Mouse (Mus musculus): ENCODE measurements around the gene Cbx5. TPM values are rescaled to one million over a fixed set of nuclear protein-coding genes. Genes with fewer than 3 reads are reported as not detected.
"Not testable (repeated sequence)": the region's sequence is repeated elsewhere in the genome, so short reads cannot be mapped to it uniquely, and the experiment has no call there.

Gene Cbx5
- polyA plus RNA-seq, 1 experiment from 2014 or later: 70.4 TPM

DNA sequence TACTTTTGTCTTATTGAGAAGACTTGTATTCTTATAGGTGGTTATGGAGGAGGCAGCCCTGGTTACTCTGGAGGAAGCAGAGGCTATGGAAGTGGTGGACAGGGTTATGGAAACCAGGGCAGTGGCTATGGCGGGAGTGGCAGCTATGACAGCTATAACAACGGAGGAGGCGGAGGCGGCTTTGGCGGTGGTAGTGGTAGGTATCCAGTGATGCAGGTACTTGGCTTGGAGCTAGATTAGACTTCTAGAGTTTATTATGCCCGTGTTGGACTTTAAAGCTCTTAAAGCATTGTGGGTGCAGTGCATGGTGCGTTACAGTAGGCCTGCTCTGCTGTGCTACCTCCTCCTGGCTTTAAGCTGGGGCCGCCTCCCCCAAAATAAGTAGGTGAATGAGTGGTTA lies 3.3 kb upstream of the Cbx5 start:
- Histone ChIP-seq H3K36me3 (ENCODE audit: control insufficient read depth, insufficient read depth, low read length) (peaks cover 15% of the 10 kb centered on the region), H3K27ac (ENCODE audit: low read length) (no peak overlapping the region), H3K4me1 (ENCODE audit: control insufficient read depth, insufficient read depth, low read length) (peaks cover 19% of the 10 kb centered on the region), H3K4me3 (ENCODE audit: low read length) (peak overlapping the region; percentile 74), H3K9me3 (ENCODE audit: control insufficient read depth, low read length) (no peaks in the 10 kb centered on the region), H3K27me3 (replicated peaks; ENCODE audit: control insufficient read depth, insufficient read depth, low read length) (no peaks in the 10 kb centered on the region), H3K4me2 (ENCODE audit: low read depth, low read length) (peak overlapping the region; percentile 73), H3K9ac (ENCODE audit: low read depth, low read length) (peak overlapping the region; percentile 49; the same call in 1 of the 2 replicates)
- WGBS: 50% methylated on average over 8 of the region's 8 CpGs
- ATAC-seq: no peak

DNA sequence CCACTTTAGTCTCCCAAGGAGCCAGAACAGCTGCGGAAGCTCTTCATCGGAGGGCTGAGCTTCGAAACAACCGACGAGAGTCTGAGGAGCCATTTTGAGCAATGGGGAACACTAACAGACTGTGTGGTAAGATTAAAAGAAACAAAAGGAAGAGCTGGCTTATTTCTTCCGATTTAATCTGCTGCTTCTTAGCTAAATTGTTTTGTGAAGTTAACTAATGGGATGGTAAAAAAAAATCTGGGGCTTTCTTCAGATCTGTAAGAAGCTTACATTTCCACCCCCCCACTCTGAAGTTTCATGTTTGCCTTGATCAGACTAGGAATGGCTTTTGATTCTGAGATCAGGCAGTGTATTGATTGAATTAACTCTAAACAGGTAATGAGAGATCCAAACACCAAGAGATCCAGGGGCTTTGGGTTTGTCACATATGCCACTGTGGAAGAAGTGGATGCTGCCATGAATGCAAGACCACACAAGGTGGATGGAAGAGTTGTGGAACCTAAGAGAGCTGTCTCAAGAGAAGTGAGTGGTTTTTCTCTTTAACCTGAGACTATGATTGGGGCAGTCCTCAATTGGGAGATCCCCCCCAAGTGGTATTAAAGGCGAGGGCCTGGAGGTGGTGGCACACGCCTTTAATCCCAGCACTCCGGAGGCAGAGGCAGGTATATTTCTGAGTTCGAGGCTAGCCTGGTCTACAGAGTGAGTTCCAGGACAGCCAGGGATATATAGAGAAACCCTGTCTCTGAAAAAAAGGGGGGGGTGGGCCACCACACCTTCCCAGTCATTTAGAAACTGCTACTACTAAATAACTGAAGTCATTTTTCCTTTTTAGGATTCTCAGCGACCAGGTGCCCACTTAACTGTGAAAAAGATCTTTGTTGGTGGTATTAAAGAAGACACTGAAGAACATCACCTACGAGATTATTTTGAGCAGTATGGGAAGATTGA lies 1.7 kb upstream of the Cbx5 start:
- 10% methylated on average over 12 of the region's 12 CpGs for WGBS
- Histone ChIP-seq H3K36me3 (ENCODE audit: control insufficient read depth, insufficient read depth, low read length) (peaks cover 10% of the 10 kb centered on the region), H3K4me1 (ENCODE audit: control insufficient read depth, insufficient read depth, low read length) (peaks cover 19% of the 10 kb centered on the region), H3K4me2 (ENCODE audit: low read depth, low read length) (peak overlapping the region; percentile 73), H3K9ac (ENCODE audit: low read depth, low read length) (peak overlapping the region; percentile 74), H3K27ac (ENCODE audit: low read length) (peak overlapping the region; percentile 87), H3K4me3 (ENCODE audit: low read length) (peak overlapping the region; percentile 74)
- H3K27me3 ChIP-seq (replicated peaks; ENCODE audit: control insufficient read depth, insufficient read depth, low read length); H3K9me3 ChIP-seq (ENCODE audit: control insufficient read depth, low read length); ATAC-seq: not testable (repeated sequence)

DNA sequence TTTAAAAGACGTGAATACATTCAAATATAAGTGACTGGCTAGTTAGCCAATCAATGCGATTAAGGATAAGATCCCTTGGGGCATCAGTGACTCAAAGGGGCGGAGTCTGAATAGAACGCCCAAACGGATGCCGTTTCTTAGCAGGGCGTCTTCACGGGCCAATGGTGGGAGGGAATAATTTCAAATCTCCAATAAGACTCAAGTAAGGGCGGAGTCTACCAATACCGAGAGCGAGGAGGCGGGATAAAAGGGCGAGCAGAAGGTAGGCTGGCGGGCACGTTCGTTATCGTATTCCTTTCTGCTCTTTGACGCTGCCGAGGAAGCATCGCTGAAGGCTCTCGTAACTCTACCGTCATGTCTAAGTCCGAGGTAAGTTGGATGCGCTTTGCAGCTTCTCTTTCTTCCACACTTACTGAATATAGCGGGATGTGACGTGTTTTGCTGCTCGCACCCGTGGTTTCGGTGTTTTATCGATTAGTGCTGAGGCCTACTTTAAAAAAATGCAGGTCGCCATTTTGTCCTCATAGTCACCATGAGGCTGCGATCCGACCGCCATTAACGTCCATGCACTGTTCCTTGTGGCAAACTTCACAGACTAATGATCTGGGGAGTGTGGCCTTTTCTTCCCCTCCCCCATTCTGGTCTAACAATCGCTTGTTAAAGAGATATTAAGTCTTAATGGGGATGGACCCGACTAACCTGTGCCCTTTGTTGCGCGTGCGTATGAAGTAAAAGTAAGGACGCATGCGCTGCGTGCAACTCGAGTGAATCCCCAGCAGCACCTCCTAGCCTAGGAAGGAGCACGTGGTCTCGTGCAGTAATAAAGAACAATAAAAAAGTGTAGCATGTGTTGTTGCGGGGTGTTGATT lies 778 bp upstream of the Cbx5 start, which contains the start of gene Hnrnpa1:
Hnrnpa1 (plus strand) TSS at position 273 of the 869 bp plus-strand sequence.
- Histone ChIP-seq H3K9ac (ENCODE audit: low read depth, low read length) (peak within 1 kb of the TSS; percentile 74), H3K27me3 (replicated peaks; ENCODE audit: control insufficient read depth, insufficient read depth, low read length) (no peaks in the 10 kb centered on the region), H3K9me3 (ENCODE audit: control insufficient read depth, low read length) (no peaks in the 10 kb centered on the region), H3K4me3 (ENCODE audit: low read length) (peak within 1 kb of the TSS; percentile 74), H3K36me3 (ENCODE audit: control insufficient read depth, insufficient read depth, low read length) (peaks cover 5% of the 10 kb centered on the region; the same call in 1 of the 2 replicates), H3K4me1 (ENCODE audit: control insufficient read depth, insufficient read depth, low read length) (peaks cover 19% of the 10 kb centered on the region), H3K27ac (ENCODE audit: low read length) (peak within 1 kb of the TSS; percentile 93), H3K4me2 (ENCODE audit: low read depth, low read length) (peak within 1 kb of the TSS; percentile 73)
- WGBS: under 1% methylated on average over 47 of the region's 47 CpGs
- peak; percentile 89 for ATAC-seq

DNA sequence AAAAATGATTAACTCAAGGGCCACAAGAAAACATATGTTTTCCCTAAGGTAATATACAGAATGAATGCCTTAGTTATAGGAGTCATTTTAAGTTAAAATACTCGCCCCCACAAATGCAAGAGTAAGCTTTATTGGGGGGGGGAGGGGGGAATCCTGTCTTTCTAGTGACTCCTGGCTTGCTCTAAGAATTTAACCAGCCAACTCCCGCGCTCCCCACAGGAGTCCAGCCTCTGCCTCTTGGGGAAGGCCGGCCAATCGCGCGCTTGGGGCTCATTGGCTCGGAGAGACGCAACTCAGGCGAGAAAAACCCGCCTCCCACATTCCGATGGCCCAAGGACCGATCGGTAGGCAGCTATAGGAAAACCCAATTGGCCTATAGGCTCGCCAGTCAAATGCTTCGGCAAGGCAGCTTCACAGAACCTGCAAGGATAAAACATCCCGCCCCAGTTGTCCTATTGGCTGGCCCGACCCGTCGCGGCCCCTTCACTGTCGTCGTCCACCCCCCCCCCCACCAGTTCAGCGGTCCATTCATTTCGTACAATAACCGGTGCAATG lies 409 bp downstream of the Cbx5 start:
- H3K27me3 ChIP-seq (replicated peaks; ENCODE audit: control insufficient read depth, insufficient read depth, low read length): no peaks in the 10 kb centered on the region
- peak; percentile 92 for ATAC-seq
- no peaks in the 10 kb centered on the region for H3K9me3 ChIP-seq (ENCODE audit: control insufficient read depth, low read length)
- peak overlapping the region; percentile 69 for H3K9ac ChIP-seq (ENCODE audit: low read depth, low read length)
- peaks cover 4% of the 10 kb centered on the region; the same call in 1 of the 2 replicates for H3K36me3 ChIP-seq (ENCODE audit: control insufficient read depth, insufficient read depth, low read length)
- H3K4me1 ChIP-seq (ENCODE audit: control insufficient read depth, insufficient read depth, low read length): peaks cover 17% of the 10 kb centered on the region
- under 1% methylated on average over 26 of the region's 26 CpGs for WGBS
- peak overlapping the region; percentile 74 for H3K4me3 ChIP-seq (ENCODE audit: low read length)
- H3K4me2 ChIP-seq (ENCODE audit: low read depth, low read length): peak overlapping the region; percentile 52
- peak overlapping the region; percentile 93 for H3K27ac ChIP-seq (ENCODE audit: low read length)

DNA sequence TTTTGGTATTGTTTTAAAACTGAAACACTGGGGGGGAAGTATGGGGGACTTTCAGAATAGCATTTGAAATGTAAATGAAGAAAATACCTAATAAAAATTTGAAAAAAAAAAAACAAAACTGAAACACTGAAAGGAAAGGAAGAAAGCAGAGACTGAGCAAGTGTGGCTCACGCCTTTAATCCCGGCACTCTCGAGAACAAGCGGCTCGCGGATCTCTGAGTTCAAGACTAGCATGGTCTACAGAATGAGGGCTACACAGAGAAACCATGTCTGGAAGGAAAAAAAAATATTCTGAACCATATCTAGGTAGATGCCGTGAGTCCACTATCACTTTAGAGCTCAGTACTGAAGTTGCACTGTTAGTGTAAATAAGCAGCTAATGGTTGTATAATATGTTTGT lies 2.3 kb downstream of the Cbx5 start:
- Histone ChIP-seq H3K27ac (ENCODE audit: low read length) (no peak overlapping the region), H3K4me3 (ENCODE audit: low read length) (no peak overlapping the region)
- WGBS: 91% methylated on average over 7 of the region's 7 CpGs

DNA sequence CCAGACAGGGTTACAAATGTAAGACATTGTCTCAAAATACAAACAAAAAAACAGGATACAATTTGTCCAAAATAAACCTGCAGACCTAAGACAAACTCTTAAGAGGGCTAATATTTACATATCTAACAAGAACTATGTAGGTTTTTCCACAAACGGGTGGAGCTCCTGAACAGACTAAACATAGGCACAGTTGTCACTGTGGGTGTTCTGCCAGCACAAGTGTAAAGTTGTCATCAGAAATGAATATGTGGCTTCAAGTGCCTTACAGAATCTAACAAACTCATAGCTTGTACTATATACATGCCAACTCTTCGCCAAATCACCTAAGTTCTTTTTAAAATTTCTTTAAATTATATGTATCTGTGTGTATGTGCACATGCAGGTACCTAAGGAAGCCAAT lies 6.5 kb downstream of the Cbx5 start:
- Histone ChIP-seq H3K4me3 (ENCODE audit: low read length) (no peak overlapping the region), H3K9ac (ENCODE audit: low read depth, low read length) (no peak overlapping the region), H3K36me3 (ENCODE audit: control insufficient read depth, insufficient read depth, low read length) (no peaks in the 10 kb centered on the region), H3K9me3 (ENCODE audit: control insufficient read depth, low read length) (no peaks in the 10 kb centered on the region), H3K4me1 (ENCODE audit: control insufficient read depth, insufficient read depth, low read length) (peaks cover 6% of the 10 kb centered on the region), H3K27ac (ENCODE audit: low read length) (no peak overlapping the region), H3K4me2 (ENCODE audit: low read depth, low read length) (no peak overlapping the region), H3K27me3 (replicated peaks; ENCODE audit: control insufficient read depth, insufficient read depth, low read length) (no peaks in the 10 kb centered on the region)
- ATAC-seq: no peak
- WGBS: 70% methylated on average over 2 of the region's 2 CpGs

More for the DNA sequence above, 2.3 kb downstream of the Cbx5 start:
- no peaks in the 10 kb centered on the region for H3K27me3 ChIP-seq (replicated peaks; ENCODE audit: control insufficient read depth, insufficient read depth, low read length)
- ATAC-seq: no peak
- H3K36me3 ChIP-seq (ENCODE audit: control insufficient read depth, insufficient read depth, low read length): no peaks in the 10 kb centered on the region
- H3K4me2 ChIP-seq (ENCODE audit: low read depth, low read length): no peak overlapping the region
- no peak overlapping the region for H3K9ac ChIP-seq (ENCODE audit: low read depth, low read length)
- H3K9me3 ChIP-seq (ENCODE audit: control insufficient read depth, low read length): no peaks in the 10 kb centered on the region
- H3K4me1 ChIP-seq (ENCODE audit: control insufficient read depth, insufficient read depth, low read length): peaks cover 5% of the 10 kb centered on the region

DNA sequence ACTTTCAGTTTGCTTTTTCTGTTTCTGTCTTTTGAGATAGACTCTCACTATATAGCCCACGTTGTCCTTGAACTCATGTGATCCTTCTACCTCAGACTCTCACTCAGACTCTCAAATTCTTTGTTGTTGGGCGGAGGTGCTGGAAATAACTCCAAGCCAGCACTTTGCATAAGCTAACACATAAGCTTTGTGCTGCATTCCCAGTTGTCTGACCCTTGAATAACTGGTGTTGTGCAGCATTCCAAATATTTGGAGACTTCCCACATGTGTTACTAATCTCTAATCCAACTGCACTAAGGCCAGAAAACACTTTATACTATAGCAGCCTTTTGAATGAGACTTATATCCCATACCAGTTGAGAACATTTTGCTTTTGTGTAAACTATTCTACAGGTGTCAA lies 10.7 kb downstream of the Cbx5 start:
- ATAC-seq: no peak
- H3K9ac ChIP-seq (ENCODE audit: low read depth, low read length): no peak overlapping the region
- no peaks in the 10 kb centered on the region for H3K9me3 ChIP-seq (ENCODE audit: control insufficient read depth, low read length)
- no peaks in the 10 kb centered on the region for H3K27me3 ChIP-seq (replicated peaks; ENCODE audit: control insufficient read depth, insufficient read depth, low read length)
- no peak overlapping the region for H3K27ac ChIP-seq (ENCODE audit: low read length)
- no peak overlapping the region for H3K4me3 ChIP-seq (ENCODE audit: low read length)
- 58% methylated on average over 2 of the region's 2 CpGs for WGBS
- no peak overlapping the region for H3K4me2 ChIP-seq (ENCODE audit: low read depth, low read length)
- H3K4me1 ChIP-seq (ENCODE audit: control insufficient read depth, insufficient read depth, low read length): peaks cover 13% of the 10 kb centered on the region
- no peaks in the 10 kb centered on the region for H3K36me3 ChIP-seq (ENCODE audit: control insufficient read depth, insufficient read depth, low read length)

DNA sequence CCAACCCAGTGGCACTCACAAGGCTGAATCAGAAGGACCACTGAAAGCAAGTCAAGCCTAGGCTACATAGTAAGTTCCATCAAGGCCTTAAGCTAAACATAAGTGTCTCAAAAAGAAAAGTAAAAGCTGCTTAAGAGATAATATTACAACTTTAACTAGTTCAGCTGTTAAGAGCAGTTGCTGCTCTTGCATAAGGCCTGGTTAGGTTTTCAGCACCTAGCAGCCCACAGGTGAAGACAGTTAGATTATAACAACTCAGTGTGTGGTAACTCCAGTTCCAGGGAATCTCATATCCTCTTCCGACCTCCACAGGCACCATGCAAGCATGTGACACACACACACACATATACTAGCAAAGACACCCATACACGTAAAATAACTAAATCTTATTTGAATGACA lies 12.0 kb downstream of the Cbx5 start:
- H3K27me3 ChIP-seq (replicated peaks; ENCODE audit: control insufficient read depth, insufficient read depth, low read length): no peaks in the 10 kb centered on the region
- no peaks in the 10 kb centered on the region for H3K9me3 ChIP-seq (ENCODE audit: control insufficient read depth, low read length)
- H3K27ac ChIP-seq (ENCODE audit: low read length): peak overlapping the region; percentile 54; the same call in 1 of the 2 replicates
- H3K4me1 ChIP-seq (ENCODE audit: control insufficient read depth, insufficient read depth, low read length): peaks cover 13% of the 10 kb centered on the region
- H3K4me3 ChIP-seq (ENCODE audit: low read length): no peak overlapping the region
- no peak for ATAC-seq
- 73% methylated on average over 2 of the region's 2 CpGs for WGBS
- H3K36me3 ChIP-seq (ENCODE audit: control insufficient read depth, insufficient read depth, low read length): no peaks in the 10 kb centered on the region
- H3K4me2 ChIP-seq (ENCODE audit: low read depth, low read length): no peak overlapping the region
- H3K9ac ChIP-seq (ENCODE audit: low read depth, low read length): no peak overlapping the region

DNA sequence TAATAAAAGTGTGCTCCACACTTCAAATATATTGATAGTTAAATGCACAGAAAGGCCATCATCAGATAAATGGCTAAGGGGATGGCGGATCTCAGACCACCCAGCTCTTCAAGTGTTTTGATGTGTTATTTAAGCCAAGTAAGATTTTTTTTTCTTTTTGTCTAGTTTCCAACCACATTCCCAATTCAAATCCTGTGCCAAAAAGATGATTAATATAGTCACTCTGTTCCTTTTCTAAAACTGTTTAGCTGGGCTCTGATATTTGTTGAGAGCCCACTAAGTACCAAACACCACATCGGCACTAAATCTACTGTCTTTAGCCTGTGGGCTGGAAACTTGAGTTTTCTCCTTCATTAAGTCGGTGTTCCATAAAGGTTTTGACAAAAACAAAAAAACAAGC lies 12.6 kb downstream of the Cbx5 start:
- Histone ChIP-seq H3K4me3 (ENCODE audit: low read length) (no peak overlapping the region), H3K4me2 (ENCODE audit: low read depth, low read length) (no peak overlapping the region), H3K27me3 (replicated peaks; ENCODE audit: control insufficient read depth, insufficient read depth, low read length) (no peaks in the 10 kb centered on the region), H3K9me3 (ENCODE audit: control insufficient read depth, low read length) (no peaks in the 10 kb centered on the region), H3K27ac (ENCODE audit: low read length) (peak overlapping the region; percentile 54; the same call in 1 of the 2 replicates), H3K9ac (ENCODE audit: low read depth, low read length) (no peak overlapping the region), H3K4me1 (ENCODE audit: control insufficient read depth, insufficient read depth, low read length) (peaks cover 13% of the 10 kb centered on the region), H3K36me3 (ENCODE audit: control insufficient read depth, insufficient read depth, low read length) (no peaks in the 10 kb centered on the region)
- no peak for ATAC-seq
- 66% methylated on average over 3 of the region's 3 CpGs for WGBS
